Mouse (Mus musculus) lung, postnatal 0 days (tissue): ENCODE measurements at regions not wholly inside any gene's neighbourhood (a gene's known extent, or its start where the extent isn't known, plus 50 kb on each side); places are given as distances from the start of the nearest gene placed in this dataset.

ENCODE experiments used
- ATAC-seq: fragments of 200-750 bp; cut with Nextera tagmentation; 2 replicates; pipeline ENCODE4 v1.8.0; 2017; ENCODE audit warnings: moderate library complexity
- DNase-seq: peaks from one replicate; pipeline ENCODE4 v3.0.0-alpha.2; 2016; ENCODE audit warnings: low spot score
- H3K27ac ChIP-seq: fragments of 300-500 bp; sonication (generic); 2 replicates; pipeline ENCODE4 v1.5.1; 2014; ENCODE audit warnings: antibody characterized with exemption, mild to moderate bottlenecking, low read length, mixed read lengths
- H3K27me3 ChIP-seq: fragments of 300-500 bp; sonication (generic); replicated peaks from 2 replicates; pipeline ENCODE4 v1.6.1; 2014; ENCODE audit warnings: low read length, mixed read lengths; ENCODE audit not compliant: insufficient read depth
- H3K36me3 ChIP-seq: fragments of 300-500 bp; sonication (generic); 2 replicates; pipeline ENCODE4 v1.6.1; 2014; ENCODE audit warnings: low read length, mixed read lengths; ENCODE audit not compliant: insufficient read depth
- H3K4me1 ChIP-seq: fragments of 300-500 bp; sonication (generic); 2 replicates; pipeline ENCODE4 v1.6.1; 2014; ENCODE audit warnings: antibody characterized with exemption, low read depth, low read length, mixed read lengths; ENCODE audit not compliant: insufficient read depth
- H3K4me2 ChIP-seq: fragments of 300-500 bp; sonication (generic); replicated peaks from 2 replicates; pipeline ENCODE4 v1.6.1; 2014; ENCODE audit warnings: low read depth, mild to moderate bottlenecking, low read length, moderate library complexity, mixed read lengths
- H3K4me3 ChIP-seq: fragments of 300-500 bp; sonication (generic); 2 replicates; pipeline ENCODE4 v1.5.1; 2014; ENCODE audit warnings: low read depth, low read length
- H3K9ac ChIP-seq: fragments of 300-500 bp; sonication (generic); replicated peaks from 2 replicates; pipeline ENCODE4 v1.6.1; 2014; ENCODE audit warnings: low read depth, mild to moderate bottlenecking
- H3K9me3 ChIP-seq: fragments of 300-500 bp; sonication (generic); 2 replicates; pipeline ENCODE4 v1.6.1; 2016; ENCODE audit warnings: low read length, mixed read lengths
- CTCF ChIP-seq: IDR thresholded peaks from 2 replicates; pipeline ENCODE4 v1.5.1; 2016; ENCODE audit warnings: antibody characterized with exemption, mild to moderate bottlenecking
- EP300 ChIP-seq: IDR thresholded peaks from 2 replicates; pipeline ENCODE4 v1.6.1; 2016; ENCODE audit warnings: antibody characterized with exemption, mild to moderate bottlenecking, control low read depth
- WGBS: fragments of 180-500 bp; shearing (Covaris S2); extraction: QIAGEN DNeasy Blood & Tissue Kit; methylation state at CpG from one replicate; pipeline ENCODE4 v1.1.7; 2014; 5-methylcytosine and 5-hydroxymethylcytosine counted together

DNA sequence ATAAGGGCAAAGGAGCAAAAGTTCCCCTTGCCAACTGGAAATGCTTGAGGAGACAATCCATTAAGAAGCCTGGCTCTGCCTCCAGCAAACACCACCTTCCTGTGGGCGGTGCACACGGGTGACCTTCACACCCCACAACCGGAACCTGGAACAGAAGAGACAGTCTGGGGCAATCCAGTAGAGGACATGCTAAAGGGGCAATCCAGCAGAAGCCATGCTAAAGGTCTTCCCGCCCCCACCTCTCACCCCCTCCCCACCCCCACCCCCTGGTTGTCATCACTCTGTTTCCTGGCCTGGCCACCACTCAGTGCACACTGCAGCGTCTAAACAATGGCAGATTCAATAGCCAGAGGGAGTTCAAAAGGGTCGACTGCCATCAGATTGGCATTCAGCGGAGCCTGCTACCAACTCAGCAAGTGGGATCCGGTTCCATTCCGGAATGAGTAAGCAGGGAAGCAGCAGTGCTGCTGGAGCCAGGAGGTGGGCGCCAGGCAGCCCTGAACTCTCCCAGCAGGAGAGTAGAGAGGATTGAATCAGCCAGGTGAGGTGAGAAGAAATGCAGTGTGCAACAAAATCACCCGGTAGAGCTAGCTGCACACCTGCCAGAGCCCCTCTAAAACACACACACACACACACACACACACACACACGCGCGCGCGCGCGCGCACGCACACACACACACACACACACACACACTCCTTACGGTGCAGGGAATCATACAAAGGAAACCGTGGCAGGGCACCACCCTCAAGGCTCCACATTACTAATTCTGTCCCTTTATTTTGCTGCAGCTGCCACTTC is 443.7 kb upstream of the Smim15 start:
- Histone ChIP-seq H3K27me3 (no peaks in the 10 kb centered on the region), H3K4me1 (no peaks in the 10 kb centered on the region; the same call in 1 of the 2 replicates), H3K4me3 (no peak overlapping the region), H3K27ac (no peak overlapping the region), H3K36me3 (no peaks in the 10 kb centered on the region), H3K4me2 (peak overlapping the region; percentile 22; the same call in 1 of the 2 replicates), H3K9me3 (no peaks in the 10 kb centered on the region), H3K9ac (no peak overlapping the region)
- peak; percentile 58 for DNase-seq
- TF ChIP-seq EP300: 0 out of 2 replicates have a peak, but pooled peaks have one; percentile 24
- no peak for TF ChIP-seq CTCF
- peak; percentile 90 for ATAC-seq
- 11% methylated on average over 12 of the region's 22 CpGs for WGBS

DNA sequence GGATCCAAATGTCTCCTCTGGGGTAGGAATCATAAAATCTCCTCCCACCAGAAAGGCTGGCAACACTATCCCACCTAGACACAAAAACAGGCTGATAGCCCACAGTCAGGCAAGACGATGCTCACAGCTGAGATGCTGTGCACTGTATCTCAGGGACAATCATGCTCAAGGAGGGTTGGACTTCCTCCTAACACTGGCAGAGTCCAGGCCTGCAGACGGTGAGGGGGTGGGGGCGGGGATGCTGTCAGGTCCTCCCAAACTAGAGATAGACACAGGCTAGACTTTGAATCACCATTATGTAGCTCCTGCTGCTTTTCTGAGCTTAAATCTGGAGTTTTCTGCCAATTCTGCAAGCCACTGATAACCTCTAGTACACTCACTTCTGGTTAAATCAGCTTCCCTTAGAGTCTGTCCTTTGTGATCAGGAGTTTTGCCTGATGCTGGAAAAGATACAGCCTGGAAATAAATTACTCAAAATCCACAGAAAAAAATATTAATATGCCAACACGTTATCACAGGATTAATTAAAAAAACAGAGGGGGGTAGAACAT is 445.1 kb upstream of the Smim15 start:
- Histone ChIP-seq H3K27ac (no peak overlapping the region), H3K27me3 (no peaks in the 10 kb centered on the region), H3K4me3 (no peak overlapping the region), H3K9me3 (no peaks in the 10 kb centered on the region), H3K36me3 (no peaks in the 10 kb centered on the region), H3K4me2 (no peak overlapping the region), H3K4me1 (no peaks in the 10 kb centered on the region; the same call in 1 of the 2 replicates), H3K9ac (no peak overlapping the region)
- 43% methylated on average over 4 of the region's 4 CpGs for WGBS
- DNase-seq (no peak), ATAC-seq (no peak)
- TF ChIP-seq CTCF (no peak), EP300 (no peak)

DNA sequence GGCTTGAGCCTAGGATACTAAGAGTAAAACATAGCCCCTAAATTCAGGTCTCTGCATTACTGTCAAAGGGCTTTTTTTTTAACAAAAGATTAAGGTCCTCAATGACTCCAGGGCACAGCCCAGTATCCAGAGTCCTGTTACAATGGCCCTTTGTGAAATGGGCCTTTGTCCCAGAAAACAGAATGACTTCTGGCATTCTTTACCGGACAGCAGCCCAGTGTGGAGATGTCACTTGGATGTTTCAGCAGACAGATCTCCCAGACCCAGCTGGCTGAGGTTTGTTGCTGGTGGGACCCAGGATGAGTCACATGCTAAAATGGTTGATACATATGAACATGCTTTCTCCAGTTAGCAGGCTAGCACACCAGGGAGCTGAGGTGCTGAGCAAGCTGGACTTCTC is 445.9 kb upstream of the Smim15 start:
- peak; percentile 17 for DNase-seq
- Histone ChIP-seq H3K9me3 (no peaks in the 10 kb centered on the region), H3K27me3 (no peaks in the 10 kb centered on the region), H3K4me1 (no peaks in the 10 kb centered on the region; the same call in 1 of the 2 replicates), H3K9ac (no peak overlapping the region), H3K36me3 (no peaks in the 10 kb centered on the region), H3K4me2 (no peak overlapping the region), H3K4me3 (no peak overlapping the region), H3K27ac (no peak overlapping the region)
- peak; percentile 40 for ATAC-seq
- TF ChIP-seq CTCF: no peak
- no peak for TF ChIP-seq EP300
- 24% methylated on average over 1 of the region's 1 CpGs for WGBS

DNA sequence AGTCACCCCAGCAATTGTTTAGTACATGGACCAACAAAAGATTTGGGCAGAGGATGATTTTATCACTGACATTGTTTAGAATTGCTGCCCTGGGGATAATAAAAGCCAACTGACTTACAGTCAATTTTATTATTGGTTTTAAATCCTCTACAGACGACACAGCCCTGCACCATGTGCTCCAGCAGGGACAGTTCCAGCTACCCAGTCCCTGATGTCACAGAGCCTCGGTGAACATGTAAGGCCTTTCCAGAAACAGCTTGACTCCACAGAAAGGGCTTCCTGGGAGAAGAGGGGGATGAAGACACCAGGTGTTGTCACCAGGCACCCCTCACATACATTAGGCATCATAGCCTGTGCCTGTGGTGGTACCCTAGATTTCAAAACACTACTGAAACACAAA is 447.0 kb upstream of the Smim15 start:
- Histone ChIP-seq H3K4me2 (no peak overlapping the region), H3K9ac (no peak overlapping the region), H3K36me3 (no peaks in the 10 kb centered on the region), H3K27me3 (no peaks in the 10 kb centered on the region), H3K9me3 (no peaks in the 10 kb centered on the region), H3K4me3 (no peak overlapping the region), H3K4me1 (no peaks in the 10 kb centered on the region; the same call in 1 of the 2 replicates), H3K27ac (no peak overlapping the region)
- DNase-seq (no peak), ATAC-seq (no peak)
- TF ChIP-seq CTCF (no peak), EP300 (no peak)
- WGBS: 74% methylated on average over 2 of the region's 2 CpGs

DNA sequence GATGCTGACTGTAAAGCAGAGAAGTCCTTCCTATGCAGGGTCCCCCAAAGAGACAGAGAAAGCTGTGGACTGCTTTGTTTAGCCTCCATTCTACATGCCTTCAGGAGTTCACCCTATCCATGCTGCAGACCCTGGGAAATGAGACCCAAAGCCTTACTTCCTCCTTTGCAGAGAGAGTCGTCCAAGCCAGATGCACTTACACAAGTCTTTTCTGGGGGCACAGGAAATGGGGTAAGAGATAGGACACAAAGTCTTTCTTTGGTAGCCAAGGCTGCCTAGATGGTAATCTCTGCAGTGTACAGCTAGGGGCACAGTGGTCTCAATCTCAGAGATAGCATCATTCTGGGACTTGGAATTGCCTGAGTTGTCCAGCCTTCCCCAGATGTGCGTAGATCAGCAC is 448.1 kb upstream of the Smim15 start:
- ATAC-seq: no peak
- WGBS: 44% methylated on average over 2 of the region's 2 CpGs
- Histone ChIP-seq H3K36me3 (no peaks in the 10 kb centered on the region), H3K4me1 (no peaks in the 10 kb centered on the region; the same call in 1 of the 2 replicates), H3K9ac (no peak overlapping the region), H3K9me3 (no peaks in the 10 kb centered on the region), H3K27me3 (no peaks in the 10 kb centered on the region), H3K4me2 (no peak overlapping the region), H3K27ac (no peak overlapping the region), H3K4me3 (no peak overlapping the region)
- TF ChIP-seq CTCF (no peak), EP300 (no peak)
- no peak for DNase-seq

DNA sequence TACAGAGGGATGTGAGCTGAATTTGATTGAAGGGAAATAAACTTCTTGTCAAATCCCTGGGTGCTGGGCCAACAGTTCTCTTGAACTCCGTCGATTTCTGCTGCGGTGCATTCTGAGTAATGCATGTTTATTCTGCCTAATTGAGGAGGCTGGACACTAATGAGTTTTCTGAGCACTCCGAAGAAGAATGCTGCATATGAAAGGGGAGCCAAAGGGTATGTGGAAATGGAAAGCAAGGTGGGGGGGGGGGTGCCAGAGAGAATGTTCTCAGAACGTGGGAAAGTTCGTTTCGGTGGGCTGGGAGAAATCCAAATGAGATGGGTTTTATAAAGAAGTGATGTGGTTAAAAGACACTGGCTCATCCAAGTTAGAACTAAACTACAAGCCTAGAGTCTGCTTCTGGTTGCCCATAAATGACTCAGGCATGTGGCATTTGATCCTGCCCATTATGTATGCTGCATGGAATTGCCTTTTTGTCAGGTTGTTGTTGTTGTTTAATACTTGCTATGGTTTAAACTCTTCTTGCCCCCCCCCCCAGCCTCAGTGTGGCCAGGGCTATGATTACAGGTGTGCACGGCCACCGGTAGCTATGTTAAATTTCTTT is 455.7 kb upstream of the Smim15 start:
- no peak for TF ChIP-seq EP300
- no peak for TF ChIP-seq CTCF
- 53% methylated on average over 9 of the region's 9 CpGs for WGBS
- Histone ChIP-seq H3K4me1 (0 out of 2 replicates have a peak, but pooled peaks cover 4% of the 10 kb centered on the region), H3K9ac (no peak overlapping the region), H3K9me3 (no peaks in the 10 kb centered on the region), H3K27ac (no peak overlapping the region), H3K27me3 (no peaks in the 10 kb centered on the region), H3K36me3 (no peaks in the 10 kb centered on the region), H3K4me3 (no peak overlapping the region), H3K4me2 (no peak overlapping the region)
- DNase-seq (no peak), ATAC-seq (no peak)
